Mouse (Mus musculus): ENCODE measurements at regions not wholly inside any gene's neighbourhood (a gene's known extent, or its start where the extent isn't known, plus 50 kb on each side); places are given as distances from the start of the nearest gene placed in this dataset.

DNA sequence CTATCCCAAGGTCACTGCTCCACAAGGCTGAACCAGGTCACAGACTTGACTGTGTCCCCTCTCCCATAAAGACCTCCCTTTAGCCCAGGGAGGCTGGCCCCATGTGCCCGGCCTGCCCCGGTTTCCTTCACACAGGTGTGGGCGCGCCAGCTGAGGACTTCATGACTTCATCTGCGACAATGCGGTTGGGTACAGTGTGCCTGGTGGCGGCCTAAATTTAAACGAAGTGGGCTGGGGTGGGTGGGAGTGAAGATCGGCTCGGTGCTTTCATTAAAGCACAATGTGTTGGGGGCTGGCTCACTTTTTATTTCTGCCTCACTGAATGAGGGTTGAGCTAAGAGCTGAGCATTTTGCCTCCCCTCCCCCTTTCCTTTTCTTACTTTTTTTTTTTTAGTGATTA lies 169.5 kb upstream of the Mrps10 start:
- H3K4me1 ChIP-seq = peaks cover 67% of the 10 kb centered on the region
- H3K4me3 ChIP-seq = no peak overlapping the region
- 0 out of 2 replicates have a peak overlapping the region, but pooled peaks have one; percentile 14 for H3K9ac ChIP-seq
- H3K27me3 ChIP-seq (replicated peaks) = no peaks in the 10 kb centered on the region
- 86% methylated on average over 10 of the region's 10 CpGs for WGBS
- H3K4me2 ChIP-seq = no peak overlapping the region
- peaks cover 14% of the 10 kb centered on the region for H3K36me3 ChIP-seq
- H3K9me3 ChIP-seq = no peaks in the 10 kb centered on the region
- ATAC-seq (ENCODE audit: extremely low read depth, insufficient number of reproducible peaks, low FRiP score, low TSS enrichment) = no peak
- no peak overlapping the region for H3K27ac ChIP-seq (replicated peaks)

DNA sequence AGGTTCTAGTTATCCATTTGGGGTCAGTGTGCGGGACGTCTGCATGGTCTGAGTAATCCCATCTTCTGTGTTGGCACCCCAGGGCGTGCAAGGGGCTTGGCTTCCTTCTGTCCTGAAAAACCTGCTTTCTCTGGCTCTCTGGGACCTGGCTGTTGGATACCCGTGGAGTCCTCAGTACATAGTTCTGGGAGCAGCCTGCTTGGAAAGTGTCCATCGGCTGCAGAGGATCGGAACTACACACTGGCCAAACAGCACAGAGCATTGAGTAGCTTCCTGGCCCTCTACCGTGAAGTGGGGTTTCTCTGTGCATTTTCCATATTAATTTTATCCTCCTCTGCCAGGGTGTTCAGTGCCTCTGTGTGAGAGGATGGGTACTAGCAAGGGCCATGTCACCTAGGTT lies 170.7 kb upstream of the Mrps10 start:
- Histone ChIP-seq H3K27ac (replicated peaks) (0 out of 2 replicates have a peak overlapping the region, but pooled peaks have one; percentile 38), H3K4me3 (no peak overlapping the region), H3K4me2 (peak overlapping the region; percentile 8), H3K9me3 (no peaks in the 10 kb centered on the region), H3K36me3 (peaks cover 25% of the 10 kb centered on the region), H3K27me3 (replicated peaks) (no peaks in the 10 kb centered on the region), H3K4me1 (peaks cover 56% of the 10 kb centered on the region), H3K9ac (peak overlapping the region; percentile 56)
- no peak for ATAC-seq (ENCODE audit: extremely low read depth, insufficient number of reproducible peaks, low FRiP score, low TSS enrichment)
- 41% methylated on average over 7 of the region's 7 CpGs for WGBS

DNA sequence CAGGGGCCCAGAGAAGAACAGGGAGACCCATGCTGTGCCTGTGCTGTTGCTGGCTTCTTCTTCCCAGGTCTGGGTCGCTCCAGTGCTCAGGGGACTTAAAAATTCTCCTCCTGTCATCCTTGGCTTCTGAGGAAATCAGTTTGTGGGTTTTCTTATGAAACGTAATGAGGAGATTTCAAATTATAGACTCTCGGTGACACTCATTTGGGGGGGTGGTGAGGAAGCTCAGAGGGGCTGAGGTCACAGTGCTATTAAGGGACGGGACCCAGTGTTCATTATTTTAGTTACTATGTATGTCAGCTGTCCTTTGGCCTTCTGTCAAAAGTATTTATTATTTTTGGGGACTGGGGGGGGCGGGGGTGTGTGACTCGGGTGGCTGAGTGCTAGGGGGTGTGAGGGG lies 171.7 kb upstream of the Mrps10 start:
- no peak for ATAC-seq (ENCODE audit: extremely low read depth, insufficient number of reproducible peaks, low FRiP score, low TSS enrichment)
- no peak overlapping the region for H3K4me3 ChIP-seq
- H3K27ac ChIP-seq (replicated peaks) = peak overlapping the region; percentile 58
- H3K9me3 ChIP-seq = no peaks in the 10 kb centered on the region
- peak overlapping the region; percentile 54; the same call in 1 of the 2 replicates for H3K9ac ChIP-seq
- H3K27me3 ChIP-seq (replicated peaks) = no peaks in the 10 kb centered on the region
- no peak overlapping the region for H3K4me2 ChIP-seq
- peaks cover 46% of the 10 kb centered on the region for H3K4me1 ChIP-seq
- WGBS = 48% methylated on average over 6 of the region's 6 CpGs
- peaks cover 30% of the 10 kb centered on the region for H3K36me3 ChIP-seq

DNA sequence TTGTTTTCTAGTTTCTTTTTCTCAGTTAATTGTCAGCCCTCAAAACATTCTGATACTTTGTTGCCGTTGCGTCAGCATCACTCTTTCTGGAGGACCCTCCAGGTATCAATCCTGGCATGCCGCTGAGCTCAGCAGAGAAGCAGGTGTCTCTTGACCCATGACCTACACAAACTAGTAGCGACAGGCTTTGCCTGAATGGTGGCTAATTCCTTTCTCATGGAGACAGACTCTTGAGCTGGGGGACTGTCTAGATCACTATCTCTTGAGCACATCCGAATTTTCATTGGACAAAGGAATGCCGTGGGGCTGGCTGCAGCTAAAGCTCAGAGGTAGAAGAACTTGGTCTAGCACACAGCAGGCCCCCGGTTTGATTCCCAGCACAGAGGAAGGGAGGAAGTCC lies 172.7 kb upstream of the Mrps10 start:
- no peak overlapping the region for H3K9ac ChIP-seq
- no peaks in the 10 kb centered on the region for H3K27me3 ChIP-seq (replicated peaks)
- WGBS = 68% methylated on average over 7 of the region's 7 CpGs
- H3K36me3 ChIP-seq = peaks cover 31% of the 10 kb centered on the region
- no peak overlapping the region for H3K4me3 ChIP-seq
- no peak overlapping the region; the same call in 1 of the 2 replicates for H3K27ac ChIP-seq (replicated peaks)
- H3K4me2 ChIP-seq = no peak overlapping the region
- H3K9me3 ChIP-seq = no peaks in the 10 kb centered on the region
- no peak for ATAC-seq (ENCODE audit: extremely low read depth, insufficient number of reproducible peaks, low FRiP score, low TSS enrichment)
- peaks cover 40% of the 10 kb centered on the region for H3K4me1 ChIP-seq

DNA sequence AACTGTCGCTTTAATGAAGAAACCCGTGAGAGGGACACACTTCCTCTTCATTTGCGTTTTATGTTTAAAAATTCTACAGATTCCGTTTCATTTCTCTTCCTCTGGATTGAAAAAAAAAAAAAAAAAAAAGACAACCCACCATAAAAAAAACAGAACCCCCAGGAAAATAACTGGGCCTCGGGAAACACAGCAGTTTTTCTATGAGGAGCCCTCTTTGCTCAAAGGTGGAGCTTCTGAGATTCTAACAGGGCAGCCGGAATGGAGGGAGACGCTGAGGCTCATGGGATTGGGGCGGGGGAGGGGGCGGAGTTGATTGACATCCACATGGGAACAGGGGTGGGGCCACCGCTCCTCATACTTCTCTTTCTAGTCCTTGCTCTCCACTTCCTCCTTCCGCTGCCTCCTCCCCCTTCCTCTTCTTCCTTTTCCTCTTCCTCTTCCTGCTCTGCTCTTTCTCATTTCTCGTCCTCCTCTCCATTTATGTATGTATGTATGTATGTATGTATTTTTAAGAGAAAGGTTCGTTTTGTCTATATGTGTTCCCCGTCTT lies 174.1 kb upstream of the Mrps10 start:
- H3K9ac ChIP-seq = no peak overlapping the region
- H3K4me3 ChIP-seq = no peak overlapping the region
- H3K4me2 ChIP-seq = no peak overlapping the region
- no peaks in the 10 kb centered on the region for H3K27me3 ChIP-seq (replicated peaks)
- no peak overlapping the region for H3K27ac ChIP-seq (replicated peaks)
- no peak for ATAC-seq (ENCODE audit: extremely low read depth, insufficient number of reproducible peaks, low FRiP score, low TSS enrichment)
- H3K4me1 ChIP-seq = peaks cover 37% of the 10 kb centered on the region
- H3K36me3 ChIP-seq = peaks cover 31% of the 10 kb centered on the region
- 86% methylated on average over 14 of the region's 14 CpGs for WGBS
- no peaks in the 10 kb centered on the region for H3K9me3 ChIP-seq

DNA sequence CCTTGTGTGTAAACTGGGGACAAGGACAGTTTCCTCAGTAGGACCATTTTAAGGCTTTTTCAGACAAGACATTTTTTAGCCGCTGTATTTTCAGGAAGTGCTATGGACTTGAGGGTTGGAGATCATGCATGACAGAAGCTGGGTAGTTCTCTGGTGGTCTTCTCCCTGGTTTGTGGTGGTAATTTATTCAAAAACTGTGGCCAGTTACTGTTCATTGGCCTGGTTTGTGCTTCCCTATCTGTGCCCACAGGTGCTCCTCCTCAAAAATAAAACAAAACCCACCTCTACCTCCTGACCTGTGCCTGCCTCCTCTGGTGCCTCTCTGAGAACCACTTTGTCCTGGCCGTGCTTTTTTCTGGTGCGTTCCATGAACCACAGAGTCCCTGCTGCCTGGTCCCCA lies 177.3 kb upstream of the Mrps10 start:
- H3K4me2 ChIP-seq = no peak overlapping the region
- H3K4me3 ChIP-seq = no peak overlapping the region
- no peak overlapping the region for H3K27ac ChIP-seq (replicated peaks)
- peaks cover 6% of the 10 kb centered on the region for H3K4me1 ChIP-seq
- no peak for ATAC-seq (ENCODE audit: extremely low read depth, insufficient number of reproducible peaks, low FRiP score, low TSS enrichment)
- no peaks in the 10 kb centered on the region for H3K27me3 ChIP-seq (replicated peaks)
- no peaks in the 10 kb centered on the region for H3K9me3 ChIP-seq
- H3K9ac ChIP-seq = no peak overlapping the region
- H3K36me3 ChIP-seq = peaks cover 28% of the 10 kb centered on the region
- 81% methylated on average over 3 of the region's 3 CpGs for WGBS

DNA sequence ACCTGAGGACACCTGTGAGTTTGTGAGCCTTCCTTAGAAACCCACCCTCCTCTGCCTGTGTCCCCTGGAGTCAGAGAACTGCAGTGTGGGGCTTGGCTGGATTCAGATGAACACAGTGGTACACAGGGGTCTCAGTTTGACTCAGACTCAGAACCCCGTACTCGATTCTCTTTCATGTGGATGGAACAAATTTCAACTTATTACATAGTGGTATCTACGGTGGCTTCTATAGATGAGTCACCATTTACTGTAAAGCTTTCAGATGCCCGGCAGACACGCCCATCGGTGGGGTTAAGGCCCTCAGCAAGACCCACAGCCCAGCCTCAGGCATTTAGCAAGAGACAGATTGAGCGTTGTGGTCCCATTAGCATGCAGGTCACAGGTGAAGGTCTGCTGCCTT lies 178.9 kb upstream of the Mrps10 start:
- ATAC-seq (ENCODE audit: extremely low read depth, insufficient number of reproducible peaks, low FRiP score, low TSS enrichment) = no peak
- WGBS = 82% methylated on average over 7 of the region's 7 CpGs
- peaks cover 21% of the 10 kb centered on the region for H3K36me3 ChIP-seq
- no peak overlapping the region for H3K4me2 ChIP-seq
- H3K27me3 ChIP-seq (replicated peaks) = no peaks in the 10 kb centered on the region
- H3K9me3 ChIP-seq = no peaks in the 10 kb centered on the region
- H3K4me3 ChIP-seq = no peak overlapping the region
- H3K27ac ChIP-seq (replicated peaks) = no peak overlapping the region
- H3K4me1 ChIP-seq = peaks cover 2% of the 10 kb centered on the region
- no peak overlapping the region for H3K9ac ChIP-seq

DNA sequence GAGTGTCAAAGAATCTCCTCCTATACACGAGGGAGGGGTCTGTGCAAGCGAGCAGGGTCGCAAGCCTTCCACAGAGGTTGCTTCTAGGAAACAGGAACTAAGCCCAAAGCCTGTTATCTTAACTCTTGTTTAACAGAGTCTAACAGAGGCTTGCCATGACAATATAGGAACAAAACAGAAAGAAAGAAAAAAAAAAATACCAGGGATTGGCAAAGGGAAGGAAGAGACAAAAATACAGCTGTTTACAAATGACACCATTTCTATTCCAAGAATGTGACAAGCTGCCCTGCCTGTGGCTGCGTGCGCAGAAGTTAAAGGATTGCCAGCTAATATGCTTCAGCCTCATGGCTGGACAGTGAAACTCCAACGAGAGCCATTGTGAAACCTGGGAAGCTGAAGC lies 173.8 kb upstream of the Ubr2 start:
- 46% methylated on average over 6 of the region's 6 CpGs for WGBS
- Histone ChIP-seq H3K27ac (replicated peaks) (peak overlapping the region; percentile 51), H3K27me3 (replicated peaks) (no peaks in the 10 kb centered on the region), H3K9ac (no peak overlapping the region), H3K36me3 (no peaks in the 10 kb centered on the region), H3K4me3 (no peak overlapping the region), H3K9me3 (no peaks in the 10 kb centered on the region), H3K4me1 (peaks cover 42% of the 10 kb centered on the region), H3K4me2 (peak overlapping the region; percentile 22)
- ATAC-seq (ENCODE audit: extremely low read depth, insufficient number of reproducible peaks, low FRiP score, low TSS enrichment) = no peak

DNA sequence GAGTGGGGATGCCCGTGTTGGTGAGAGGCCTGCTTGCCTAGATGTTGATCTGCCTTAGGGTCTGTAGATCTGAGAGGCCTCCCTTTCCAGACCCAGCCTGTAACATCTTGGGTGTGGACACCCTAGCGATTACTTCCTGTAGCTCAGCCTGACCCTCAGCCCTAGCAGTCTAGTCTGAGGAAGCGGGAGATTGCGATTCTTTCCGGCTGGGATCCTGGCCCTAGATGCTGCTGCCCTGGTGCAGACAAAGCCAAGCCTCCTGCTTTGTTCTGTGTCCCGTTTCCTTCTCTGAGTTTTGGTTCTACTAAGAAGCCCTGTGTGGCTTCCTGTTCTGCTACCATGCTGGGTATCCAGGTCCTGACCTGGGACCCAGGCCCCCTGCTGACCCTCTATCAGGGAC lies 171.8 kb upstream of the Ubr2 start:
- H3K27ac ChIP-seq (replicated peaks) = peak overlapping the region; percentile 84
- H3K4me3 ChIP-seq = no peak overlapping the region
- ATAC-seq (ENCODE audit: extremely low read depth, insufficient number of reproducible peaks, low FRiP score, low TSS enrichment) = no peak
- peaks cover 63% of the 10 kb centered on the region for H3K4me1 ChIP-seq
- no peaks in the 10 kb centered on the region for H3K9me3 ChIP-seq
- H3K36me3 ChIP-seq = no peaks in the 10 kb centered on the region
- no peaks in the 10 kb centered on the region for H3K27me3 ChIP-seq (replicated peaks)
- H3K9ac ChIP-seq = no peak overlapping the region
- no peak overlapping the region for H3K4me2 ChIP-seq
- 62% methylated on average over 6 of the region's 6 CpGs for WGBS

DNA sequence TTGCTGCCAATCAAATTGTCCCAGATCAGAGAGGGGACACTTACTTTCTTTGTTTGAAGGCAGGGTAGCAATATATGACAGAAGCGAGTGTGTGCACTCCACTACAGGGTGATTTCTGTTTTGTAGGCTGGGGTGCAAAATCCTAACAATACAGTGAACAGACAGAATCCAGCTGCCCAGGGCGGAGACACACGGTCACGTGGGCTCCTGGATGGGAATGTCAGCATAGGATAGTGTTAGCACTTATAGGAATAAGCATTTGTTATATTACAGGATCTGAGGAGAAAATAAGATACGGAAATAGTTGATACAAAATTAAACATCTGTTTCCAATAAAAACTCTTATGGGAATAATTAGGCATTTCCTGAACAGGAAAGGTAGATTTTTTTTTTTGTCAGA lies 169.1 kb upstream of the Ubr2 start:
- no peak overlapping the region for H3K4me3 ChIP-seq
- no peak overlapping the region; the same call in 1 of the 2 replicates for H3K9ac ChIP-seq
- peak overlapping the region; percentile 36; the same call in 1 of the 2 replicates for H3K27ac ChIP-seq (replicated peaks)
- H3K4me2 ChIP-seq = no peak overlapping the region
- H3K36me3 ChIP-seq = no peaks in the 10 kb centered on the region
- no peaks in the 10 kb centered on the region for H3K9me3 ChIP-seq
- H3K27me3 ChIP-seq (replicated peaks) = no peaks in the 10 kb centered on the region
- 63% methylated on average over 5 of the region's 5 CpGs for WGBS
- peaks cover 80% of the 10 kb centered on the region for H3K4me1 ChIP-seq
- ATAC-seq (ENCODE audit: extremely low read depth, insufficient number of reproducible peaks, low FRiP score, low TSS enrichment) = no peak

DNA sequence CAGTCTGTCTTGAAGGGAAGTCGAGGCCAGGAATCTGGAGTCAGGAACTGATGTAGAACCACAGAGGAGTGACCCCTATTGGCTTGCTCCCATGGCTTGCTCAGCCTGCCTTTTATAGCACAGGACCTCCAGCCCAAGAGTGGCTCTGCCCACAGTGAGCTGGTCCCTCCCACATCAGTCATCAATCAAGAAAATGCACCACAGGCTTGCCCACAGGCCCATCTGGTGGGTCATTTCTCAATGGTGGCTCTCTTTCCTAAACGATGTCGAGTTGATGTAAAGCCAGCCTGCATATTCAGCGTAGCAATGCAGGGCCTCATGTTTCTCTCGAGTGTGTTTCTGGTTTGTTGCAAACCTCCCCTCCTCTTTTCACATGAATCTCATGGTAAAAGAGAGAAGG lies 168.3 kb upstream of the Ubr2 start:
- Histone ChIP-seq H3K9ac (no peak overlapping the region; the same call in 1 of the 2 replicates), H3K9me3 (no peaks in the 10 kb centered on the region), H3K4me2 (no peak overlapping the region), H3K36me3 (no peaks in the 10 kb centered on the region), H3K4me1 (peaks cover 79% of the 10 kb centered on the region), H3K27me3 (replicated peaks) (no peaks in the 10 kb centered on the region), H3K4me3 (no peak overlapping the region), H3K27ac (replicated peaks) (peak overlapping the region; percentile 29)
- 59% methylated on average over 5 of the region's 5 CpGs for WGBS
- no peak for ATAC-seq (ENCODE audit: extremely low read depth, insufficient number of reproducible peaks, low FRiP score, low TSS enrichment)

DNA sequence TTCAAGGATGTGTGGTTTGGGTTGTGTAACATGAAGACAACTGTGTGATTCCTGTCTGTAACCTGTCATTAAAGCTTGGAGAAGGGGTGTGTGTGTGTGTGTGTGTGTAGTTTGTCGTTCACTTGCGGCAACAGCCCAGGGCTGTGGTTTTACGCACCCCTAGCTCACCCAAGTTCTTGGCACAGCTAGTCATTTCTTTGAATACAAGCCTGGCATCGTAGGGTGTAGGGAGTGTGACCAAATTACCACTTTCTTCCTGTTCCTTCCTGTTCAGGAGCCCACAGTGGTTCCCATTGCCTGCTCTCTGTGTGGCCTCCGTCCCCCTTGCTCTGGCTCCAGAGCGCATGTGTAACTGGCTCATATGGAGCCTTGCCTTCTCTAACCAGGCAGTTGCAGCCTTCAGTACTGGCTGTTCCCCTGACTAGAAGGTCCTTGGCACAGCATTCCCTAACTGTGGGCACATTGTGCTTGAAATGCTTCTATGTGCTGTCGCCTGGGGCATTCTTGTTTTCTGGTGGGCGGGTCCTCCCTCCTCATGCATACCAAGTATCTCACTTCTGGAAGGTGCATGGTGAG lies 167.4 kb upstream of the Ubr2 start:
- no peak overlapping the region for H3K4me2 ChIP-seq
- H3K9me3 ChIP-seq = no peaks in the 10 kb centered on the region
- H3K27me3 ChIP-seq (replicated peaks) = no peaks in the 10 kb centered on the region
- no peak for ATAC-seq (ENCODE audit: extremely low read depth, insufficient number of reproducible peaks, low FRiP score, low TSS enrichment)
- H3K4me1 ChIP-seq = peaks cover 75% of the 10 kb centered on the region
- peaks cover 5% of the 10 kb centered on the region; the same call in 1 of the 2 replicates for H3K36me3 ChIP-seq
- no peak overlapping the region for H3K27ac ChIP-seq (replicated peaks)
- WGBS = 84% methylated on average over 8 of the region's 8 CpGs
- H3K4me3 ChIP-seq = no peak overlapping the region
- H3K9ac ChIP-seq = peak overlapping the region; percentile 24

Measured in heart, embryonic 13.5 days (tissue).